Mouse (Mus musculus): ENCODE results near the gene Tmem87b. TPM values are rescaled to one million over a fixed set of nuclear protein-coding genes. Genes with fewer than 3 reads are reported as not detected.

Tmem87b gene
- 38.0 to 46.5 TPM (median 45.1 TPM) in 4 replicates for total RNA-seq (2023)

GRCm38 (mm10) chr2:128817786-128818681 lies at the start of gene Tmem87b:
Gene Tmem87b, plus strand, starts transcription at chr2:128818118.

GRCm38 (mm10) chr2:128862636-128863035 lies 44.7 kb downstream of the Tmem87b start, which contains the start of gene Fbln7:
Gene Fbln7, plus strand, starts transcription at chr2:128862981.

Other genes starting within 250 kb of the Tmem87b start
- not detected in 4 replicates for gene Spdye4c, start 226.9 kb upstream of the Tmem87b start, total RNA-seq (2023)
- 118 to 130 TPM (median 127 TPM) in 4 replicates for gene Anapc1, start 130.7 kb upstream of the Tmem87b start, total RNA-seq (2023)
- 0.79 to 1.2 TPM (median 0.94 TPM) in 4 replicates for gene Mertk, start 119.2 kb upstream of the Tmem87b start, total RNA-seq (2023)
- not detected in 4 replicates for gene Fbln7, start 44.9 kb downstream of the Tmem87b start, total RNA-seq (2023)
- gene Zc3h8, start 126.0 kb downstream of the Tmem87b start, total RNA-seq (2023) = 3.7 to 5.1 TPM (median 4.6 TPM) in 4 replicates
- gene Zc3h6, start 149.3 kb downstream of the Tmem87b start, total RNA-seq (2023) = 9.0 to 13.0 TPM (median 10.7 TPM) in 4 replicates
- 4.2 to 7.5 TPM (median 4.7 TPM) in 4 replicates for gene Gm10762, start 149.6 kb downstream of the Tmem87b start, total RNA-seq (2023)
- gene Vinac1, start 230.1 kb downstream of the Tmem87b start, total RNA-seq (2023) = 0.12 to 0.14 TPM in 2 of 4 replicates, not detected in the others
- 3.9 to 5.2 TPM (median 4.3 TPM) in 4 replicates for gene Ttl, start 247.8 kb downstream of the Tmem87b start, total RNA-seq (2023)